In the genomic region with DNA sequence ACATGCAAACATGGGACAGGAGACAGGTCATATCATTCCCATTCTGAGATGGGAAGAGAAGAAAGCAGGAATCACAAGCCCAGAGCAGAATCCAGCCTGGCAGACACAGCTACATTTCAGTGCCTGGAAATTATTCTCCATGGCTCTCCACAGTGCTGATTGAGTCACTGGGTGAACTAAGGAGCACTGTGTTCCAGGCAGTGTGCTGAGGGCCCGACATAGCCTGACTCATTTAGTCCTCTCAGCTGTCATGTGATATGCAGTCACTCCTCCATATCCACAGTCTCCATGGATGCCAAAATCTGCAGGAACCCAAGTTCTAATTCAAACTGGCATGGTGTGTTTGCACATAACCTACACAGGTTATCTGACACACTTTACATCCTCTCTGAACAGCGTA, we compare ENCODE assay signal across 23 mouse cellular contexts.
DNase-seq lines count a peak whose midpoint lies in the region; ATAC-seq lines count a peak whose summit lies in the region.
"Had no signal": no experiment of that assay in that cellular context is flagged by ENCODE, and none has a peak within 500 bp of the region (broad histone marks: within the 10 kb centered on the region; RNA-seq: fewer than 3 reads in every experiment).

No protein-coding gene starts in this region.

- H3K27ac ChIP-seq in hindbrain, embryonic 13.5 days, result no peak overlapping the region
- H3K27ac ChIP-seq: forebrain, embryonic 15.5 days; hindbrain, postnatal 0 days; intestine, embryonic 15.5 days; liver, embryonic 13.5 days; midbrain, embryonic 15.5 days; neural tube, embryonic 13.5 days; stomach, embryonic 15.5 days had no signal

- no peak overlapping the region for H3K9ac ChIP-seq in hindbrain, embryonic 13.5 days
- H3K9ac ChIP-seq: forebrain, embryonic 15.5 days; intestine, embryonic 15.5 days; liver, embryonic 13.5 days; midbrain, embryonic 15.5 days; neural tube, embryonic 13.5 days; stomach, embryonic 15.5 days had no signal

- H3K36me3 ChIP-seq in hindbrain, embryonic 13.5 days, result no peaks in the 10 kb centered on the region
- H3K36me3 ChIP-seq: forebrain, embryonic 15.5 days; intestine, embryonic 15.5 days; liver, embryonic 13.5 days; midbrain, embryonic 15.5 days; neural tube, embryonic 13.5 days; stomach, embryonic 15.5 days had no signal

- no peak overlapping the region for H3K4me3 ChIP-seq in hindbrain, embryonic 13.5 days
- H3K4me3 ChIP-seq: forebrain, embryonic 15.5 days; intestine, embryonic 15.5 days; liver, embryonic 13.5 days; midbrain, embryonic 15.5 days; neural tube, embryonic 13.5 days; stomach, embryonic 15.5 days had no signal

- 81% methylated on average over 2 of the region's 2 CpGs for WGBS in hindbrain, embryonic 13.5 days

- DNase-seq in adrenal gland, adult (ENCODE audit: inconsistent age in 2 of 2, low spot score in 1 of 2), result peak; percentile 21 to 53
- DNase-seq in adrenal gland, adult 8-10 months, result no peak
- peak; percentile 4 for DNase-seq in right cerebral cortex, adult 18-20 months
- no peak for DNase-seq in right cerebral cortex, postnatal 4 days
- peak; percentile 78 for DNase-seq in fibroblast of lung, adult 2 months (ENCODE audit: low read depth)
- DNase-seq in neural tube, embryonic 10.5 days (ENCODE audit: extremely low spot score, low spot score), result no peak
- DNase-seq: cerebellum, adult 8-10 months; cerebellum, postnatal 36 days; gastrocnemius, postnatal 10 days; kidney, adult 2 months; kidney, postnatal 36 days; left cerebral cortex, postnatal 4 days; liver, embryonic 13.5 days; lung, adult 18-20 months; lung, postnatal 10 days had no signal

- H3K4me2 ChIP-seq in hindbrain, embryonic 13.5 days, result no peak overlapping the region
- H3K4me2 ChIP-seq: forebrain, embryonic 15.5 days; intestine, embryonic 15.5 days; liver, embryonic 13.5 days; midbrain, embryonic 15.5 days; neural tube, embryonic 13.5 days; stomach, embryonic 15.5 days had no signal

- H3K9me3 ChIP-seq in hindbrain, embryonic 13.5 days, result no peaks in the 10 kb centered on the region
- H3K9me3 ChIP-seq: forebrain, embryonic 15.5 days; intestine, embryonic 15.5 days; liver, embryonic 13.5 days; midbrain, embryonic 15.5 days; neural tube, embryonic 13.5 days; stomach, embryonic 15.5 days had no signal

- no peaks in the 10 kb centered on the region for H3K4me1 ChIP-seq in hindbrain, embryonic 13.5 days (replicated peaks)
- H3K4me1 ChIP-seq: forebrain, embryonic 15.5 days; intestine, embryonic 15.5 days; liver, embryonic 13.5 days; midbrain, embryonic 15.5 days; neural tube, embryonic 13.5 days; stomach, embryonic 15.5 days had no signal

- no peak for ATAC-seq in hindbrain, embryonic 13.5 days (ENCODE audit: low FRiP score)
- ATAC-seq: CD4-positive, CD25-positive, alpha-beta regulatory T cell, adult 4 months; forebrain, embryonic 15.5 days; hindbrain, postnatal 0 days; intestine, embryonic 15.5 days; midbrain, embryonic 15.5 days had no signal

- H3K27me3 ChIP-seq in hindbrain, embryonic 13.5 days, result no peaks in the 10 kb centered on the region
- H3K27me3 ChIP-seq: forebrain, embryonic 15.5 days; intestine, embryonic 15.5 days; liver, embryonic 13.5 days; midbrain, embryonic 15.5 days; neural tube, embryonic 13.5 days; stomach, embryonic 15.5 days had no signal

Comparison
In these comparisons a context has a peak if more than half of its experiments do, and no peak if none do; other contexts are left out.
1. DNase-seq: peak in adrenal gland, adult (2 of 2), right cerebral cortex, adult 18-20 months (single experiment) and fibroblast of lung, adult 2 months (single experiment); none in adrenal gland, adult 8-10 months (single experiment), right cerebral cortex, postnatal 4 days (single experiment) and neural tube, embryonic 10.5 days (single experiment).